Mouse (Mus musculus) CH12.LX (cell line): ENCODE measurements around the gene Il17rc.

Experiments
- KAT2A ChIP-seq: IDR thresholded peaks from 2 replicates; pipeline ENCODE4 v1.6.1; 2012; ENCODE audit warnings: low read length, improper control_type of control experiment, inconsistent platforms; ENCODE audit not compliant: insufficient replicate concordance
- MEF2A ChIP-seq: IDR thresholded peaks from 2 replicates; pipeline ENCODE4 v1.6.1; 2014; ENCODE audit warnings: low read depth, mild to moderate bottlenecking, inconsistent platforms, low read length, improper control_type of control experiment, borderline replicate concordance
- POLR2A ChIP-seq: IDR thresholded peaks from 2 replicates; pipeline ENCODE4 v1.6.1; 2011; ENCODE audit warnings: low read depth, mild to moderate bottlenecking, improper control_type of control experiment, low read length
- ZC3H11A ChIP-seq: IDR thresholded peaks from 2 replicates; pipeline ENCODE4 v1.6.1; 2012; ENCODE audit warnings: low read depth, mild to moderate bottlenecking, inconsistent platforms, low read length, improper control_type of control experiment

- TF ChIP-seq POLR2A (no peak), MEF2A (no peak), ZC3H11A (no peak), KAT2A (no peak)
These were observed 43.2 kb upstream of the Il17rc start for GRCm38 (mm10) chr6:113428006-113428405.
